Mouse (Mus musculus): ENCODE measurements at regions not wholly inside any gene's neighbourhood (a gene's known extent, or its start where the extent isn't known, plus 50 kb on each side); places are given as distances from the start of the nearest gene placed in this dataset.

- no peaks in the 10 kb centered on the region for H3K27me3 ChIP-seq (ENCODE audit: control insufficient read depth, insufficient read depth, low read length)
- H3K36me3 ChIP-seq (ENCODE audit: control insufficient read depth, insufficient read depth, low read length), result no peaks in the 10 kb centered on the region
- H3K27ac ChIP-seq (ENCODE audit: low read length), result no peak overlapping the region
- WGBS, result 82% methylated on average over 3 of the region's 3 CpGs
- no peaks in the 10 kb centered on the region for H3K9me3 ChIP-seq (ENCODE audit: control insufficient read depth, low read depth, low read length)
- no peak overlapping the region for H3K9ac ChIP-seq (replicated peaks; ENCODE audit: low read depth, low read length)
- ATAC-seq (ENCODE audit: insufficient number of reproducible peaks, insufficient read depth, low FRiP score, low read depth), result no peak
- no peak overlapping the region for H3K4me3 ChIP-seq (ENCODE audit: low read depth, low read length)
- no peak overlapping the region for H3K4me2 ChIP-seq (replicated peaks; ENCODE audit: low read depth, low read length)
- H3K4me1 ChIP-seq (ENCODE audit: control insufficient read depth, insufficient read depth, low read length), result no peaks in the 10 kb centered on the region
Observed at GRCm38 (mm10) chr13:6260321-6260865, 287.6 kb upstream of the Pitrm1 start.

- Histone ChIP-seq H3K4me3 (ENCODE audit: low read depth, low read length) (no peak overlapping the region), H3K36me3 (ENCODE audit: control insufficient read depth, insufficient read depth, low read length) (no peaks in the 10 kb centered on the region), H3K4me1 (ENCODE audit: control insufficient read depth, insufficient read depth, low read length) (no peaks in the 10 kb centered on the region), H3K27ac (ENCODE audit: low read length) (no peak overlapping the region), H3K27me3 (ENCODE audit: control insufficient read depth, insufficient read depth, low read length) (no peaks in the 10 kb centered on the region), H3K9ac (replicated peaks; ENCODE audit: low read depth, low read length) (no peak overlapping the region), H3K4me2 (replicated peaks; ENCODE audit: low read depth, low read length) (no peak overlapping the region), H3K9me3 (ENCODE audit: control insufficient read depth, low read depth, low read length) (no peaks in the 10 kb centered on the region)
- 82% methylated on average over 4 of the region's 4 CpGs for WGBS
- ATAC-seq (ENCODE audit: insufficient number of reproducible peaks, insufficient read depth, low FRiP score, low read depth), result no peak
Observed at GRCm38 (mm10) chr13:6261458-6261857, 286.5 kb upstream of the Pitrm1 start.

- Histone ChIP-seq H3K4me3 (ENCODE audit: low read depth, low read length) (no peak overlapping the region), H3K36me3 (ENCODE audit: control insufficient read depth, insufficient read depth, low read length) (no peaks in the 10 kb centered on the region), H3K27ac (ENCODE audit: low read length) (no peak overlapping the region), H3K9me3 (ENCODE audit: control insufficient read depth, low read depth, low read length) (no peaks in the 10 kb centered on the region), H3K4me2 (replicated peaks; ENCODE audit: low read depth, low read length) (no peak overlapping the region), H3K9ac (replicated peaks; ENCODE audit: low read depth, low read length) (no peak overlapping the region), H3K27me3 (ENCODE audit: control insufficient read depth, insufficient read depth, low read length) (no peaks in the 10 kb centered on the region), H3K4me1 (ENCODE audit: control insufficient read depth, insufficient read depth, low read length) (no peaks in the 10 kb centered on the region)
- no peak for ATAC-seq (ENCODE audit: insufficient number of reproducible peaks, insufficient read depth, low FRiP score, low read depth)
- 86% methylated on average over 1 of the region's 1 CpGs for WGBS
Observed at GRCm38 (mm10) chr13:6270546-6270945, 277.4 kb upstream of the Pitrm1 start.

- 85% methylated on average over 1 of the region's 1 CpGs for WGBS
- H3K27ac ChIP-seq (ENCODE audit: low read length), result no peak overlapping the region
- ATAC-seq (ENCODE audit: insufficient number of reproducible peaks, insufficient read depth, low FRiP score, low read depth), result no peak
- H3K27me3 ChIP-seq (ENCODE audit: control insufficient read depth, insufficient read depth, low read length), result no peaks in the 10 kb centered on the region
- no peak overlapping the region for H3K4me3 ChIP-seq (ENCODE audit: low read depth, low read length)
- H3K9me3 ChIP-seq (ENCODE audit: control insufficient read depth, low read depth, low read length), result no peaks in the 10 kb centered on the region
- no peaks in the 10 kb centered on the region for H3K36me3 ChIP-seq (ENCODE audit: control insufficient read depth, insufficient read depth, low read length)
- no peak overlapping the region for H3K4me2 ChIP-seq (replicated peaks; ENCODE audit: low read depth, low read length)
- no peaks in the 10 kb centered on the region for H3K4me1 ChIP-seq (ENCODE audit: control insufficient read depth, insufficient read depth, low read length)
- no peak overlapping the region for H3K9ac ChIP-seq (replicated peaks; ENCODE audit: low read depth, low read length)
Observed at GRCm38 (mm10) chr13:6272932-6273331, 275.0 kb upstream of the Pitrm1 start.

- no peaks in the 10 kb centered on the region for H3K27me3 ChIP-seq (ENCODE audit: control insufficient read depth, insufficient read depth, low read length)
- 93% methylated on average over 1 of the region's 1 CpGs for WGBS
- ATAC-seq (ENCODE audit: insufficient number of reproducible peaks, insufficient read depth, low FRiP score, low read depth), result no peak
- no peaks in the 10 kb centered on the region for H3K4me1 ChIP-seq (ENCODE audit: control insufficient read depth, insufficient read depth, low read length)
- no peaks in the 10 kb centered on the region for H3K9me3 ChIP-seq (ENCODE audit: control insufficient read depth, low read depth, low read length)
- H3K4me2 ChIP-seq (replicated peaks; ENCODE audit: low read depth, low read length), result no peak overlapping the region
- H3K27ac ChIP-seq (ENCODE audit: low read length), result no peak overlapping the region
- H3K9ac ChIP-seq (replicated peaks; ENCODE audit: low read depth, low read length), result no peak overlapping the region
- H3K4me3 ChIP-seq (ENCODE audit: low read depth, low read length), result no peak overlapping the region
- no peaks in the 10 kb centered on the region for H3K36me3 ChIP-seq (ENCODE audit: control insufficient read depth, insufficient read depth, low read length)
Observed at GRCm38 (mm10) chr13:6280073-6280472, 267.9 kb upstream of the Pitrm1 start.

- H3K9ac ChIP-seq (replicated peaks; ENCODE audit: low read depth, low read length), result no peak overlapping the region
- 76% methylated on average over 6 of the region's 6 CpGs for WGBS
- H3K4me1 ChIP-seq (ENCODE audit: control insufficient read depth, insufficient read depth, low read length), result no peaks in the 10 kb centered on the region
- no peaks in the 10 kb centered on the region for H3K36me3 ChIP-seq (ENCODE audit: control insufficient read depth, insufficient read depth, low read length)
- no peak overlapping the region for H3K4me3 ChIP-seq (ENCODE audit: low read depth, low read length)
- H3K27ac ChIP-seq (ENCODE audit: low read length), result no peak overlapping the region
- H3K9me3 ChIP-seq (ENCODE audit: control insufficient read depth, low read depth, low read length), result no peaks in the 10 kb centered on the region
- H3K4me2 ChIP-seq (replicated peaks; ENCODE audit: low read depth, low read length), result no peak overlapping the region
- no peaks in the 10 kb centered on the region for H3K27me3 ChIP-seq (ENCODE audit: control insufficient read depth, insufficient read depth, low read length)
- no peak for ATAC-seq (ENCODE audit: insufficient number of reproducible peaks, insufficient read depth, low FRiP score, low read depth)
Observed at GRCm38 (mm10) chr13:6288109-6288508, 259.8 kb upstream of the Pitrm1 start.

- no peaks in the 10 kb centered on the region for H3K4me1 ChIP-seq (ENCODE audit: control insufficient read depth, insufficient read depth, low read length)
Observed at GRCm38 (mm10) chr13:6292098-6292497, 255.9 kb upstream of the Pitrm1 start.

GRCm38 (mm10) chr13:6305718-6306117, 242.2 kb upstream of the Pitrm1 start:
- H3K4me3 ChIP-seq (ENCODE audit: low read depth, low read length), result no peak overlapping the region
- no peaks in the 10 kb centered on the region for H3K9me3 ChIP-seq (ENCODE audit: control insufficient read depth, low read depth, low read length)
- no peak overlapping the region for H3K9ac ChIP-seq (replicated peaks; ENCODE audit: low read depth, low read length)
- no peak overlapping the region for H3K4me2 ChIP-seq (replicated peaks; ENCODE audit: low read depth, low read length)
- no peak overlapping the region for H3K27ac ChIP-seq (ENCODE audit: low read length)
- H3K27me3 ChIP-seq (ENCODE audit: control insufficient read depth, insufficient read depth, low read length), result no peaks in the 10 kb centered on the region
- H3K4me1 ChIP-seq (ENCODE audit: control insufficient read depth, insufficient read depth, low read length), result no peaks in the 10 kb centered on the region
- no peaks in the 10 kb centered on the region for H3K36me3 ChIP-seq (ENCODE audit: control insufficient read depth, insufficient read depth, low read length)
- no peak for ATAC-seq (ENCODE audit: insufficient number of reproducible peaks, insufficient read depth, low FRiP score, low read depth)

More at GRCm38 (mm10) chr13:6292098-6292497, 255.9 kb upstream of the Pitrm1 start:
- Histone ChIP-seq H3K27ac (ENCODE audit: low read length) (no peak overlapping the region), H3K9me3 (ENCODE audit: control insufficient read depth, low read depth, low read length) (no peaks in the 10 kb centered on the region), H3K4me2 (replicated peaks; ENCODE audit: low read depth, low read length) (no peak overlapping the region), H3K27me3 (ENCODE audit: control insufficient read depth, insufficient read depth, low read length) (no peaks in the 10 kb centered on the region), H3K4me3 (ENCODE audit: low read depth, low read length) (no peak overlapping the region), H3K9ac (replicated peaks; ENCODE audit: low read depth, low read length) (no peak overlapping the region), H3K36me3 (ENCODE audit: control insufficient read depth, insufficient read depth, low read length) (no peaks in the 10 kb centered on the region)
- ATAC-seq (ENCODE audit: insufficient number of reproducible peaks, insufficient read depth, low FRiP score, low read depth), result no peak
- 54% methylated on average over 3 of the region's 3 CpGs for WGBS

GRCm38 (mm10) chr13:6306616-6306988, 241.3 kb upstream of the Pitrm1 start:
- Histone ChIP-seq H3K36me3 (ENCODE audit: control insufficient read depth, insufficient read depth, low read length) (no peaks in the 10 kb centered on the region), H3K4me3 (ENCODE audit: low read depth, low read length) (no peak overlapping the region), H3K9ac (replicated peaks; ENCODE audit: low read depth, low read length) (no peak overlapping the region), H3K27ac (ENCODE audit: low read length) (no peak overlapping the region), H3K4me2 (replicated peaks; ENCODE audit: low read depth, low read length) (no peak overlapping the region), H3K4me1 (ENCODE audit: control insufficient read depth, insufficient read depth, low read length) (no peaks in the 10 kb centered on the region), H3K27me3 (ENCODE audit: control insufficient read depth, insufficient read depth, low read length) (no peaks in the 10 kb centered on the region), H3K9me3 (ENCODE audit: control insufficient read depth, low read depth, low read length) (no peaks in the 10 kb centered on the region)
- WGBS, result 67% methylated on average over 4 of the region's 4 CpGs
- no peak for ATAC-seq (ENCODE audit: insufficient number of reproducible peaks, insufficient read depth, low FRiP score, low read depth)

All from stomach, embryonic 14.5 days (tissue).